ENCODE assay signal across 13 mouse cellular contexts in the genomic region with DNA sequence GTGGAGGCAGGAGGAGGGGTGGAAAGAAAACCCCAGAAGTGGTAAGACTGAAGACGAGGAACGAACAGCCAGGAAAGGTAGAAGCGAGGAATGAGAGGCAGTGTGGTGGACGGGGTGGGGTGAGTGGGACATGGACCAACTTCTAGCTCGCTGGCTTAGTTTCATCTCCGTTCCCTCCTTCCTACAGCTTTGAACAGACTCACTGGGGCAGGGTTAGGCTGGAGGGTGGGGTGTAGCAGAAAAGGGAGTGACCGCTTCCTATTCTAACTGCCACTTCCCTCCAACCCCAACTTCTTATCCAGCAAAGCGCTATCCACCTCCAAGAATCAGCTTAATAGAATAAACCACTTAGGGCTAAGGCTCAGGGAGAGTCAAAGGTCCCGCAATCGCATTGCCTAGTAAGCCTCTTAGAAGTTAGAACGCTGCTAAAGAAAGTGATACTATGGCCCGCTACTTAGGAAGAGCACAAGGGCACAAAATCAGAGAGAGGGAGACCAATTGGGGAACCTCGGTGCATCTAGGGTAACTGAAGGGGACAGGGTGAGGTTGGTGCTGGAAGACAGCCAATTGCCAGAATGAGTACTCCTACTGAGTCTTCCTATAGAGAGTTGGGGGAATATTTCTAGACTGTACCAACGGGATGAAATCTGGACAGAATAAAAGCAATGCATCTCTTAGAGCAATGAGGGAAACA. TPM values are rescaled to one million over a fixed set of nuclear protein-coding genes. Genes with fewer than 3 reads are reported as not detected.
A peak's percentile ranks its signal among the peaks of the same experiment; 100 is the strongest.
DNase-seq lines count a peak whose midpoint lies in the region; ATAC-seq and TF ChIP-seq lines count a peak whose summit lies in the region.
"Had no signal": no experiment of that assay in that cellular context is flagged by ENCODE, and none has a peak within 500 bp of the region (broad histone marks: within the 10 kb centered on the region; RNA-seq: fewer than 3 reads in every experiment).

No protein-coding gene starts in this region.

- no peak for ATAC-seq in heart, embryonic 16.5 days (replicated peaks; ENCODE audit: extremely low read depth, insufficient read depth, low FRiP score)
- peak; percentile 78 for ATAC-seq in liver, embryonic 15.5 days (ENCODE audit: insufficient read depth)
- ATAC-seq: midbrain, embryonic 15.5 days had no signal

- peak overlapping the region; percentile 29; the same call in 1 of the 2 replicates for H3K4me2 ChIP-seq in heart, embryonic 16.5 days (ENCODE audit: low read depth, low read length)
- H3K4me2 ChIP-seq in liver, embryonic 15.5 days = peak overlapping the region; percentile 85
- H3K4me2 ChIP-seq: embryonic facial prominence, embryonic 15.5 days; midbrain, embryonic 15.5 days had no signal

- peaks cover 7% of the 10 kb centered on the region for H3K4me1 ChIP-seq in heart, embryonic 16.5 days (ENCODE audit: control insufficient read depth, insufficient read depth, low read length)
- H3K4me1 ChIP-seq in E14TG2a.4 (replicated peaks; ENCODE audit: low read depth, low read length) = peaks cover 40% of the 10 kb centered on the region
- H3K4me1 ChIP-seq in liver, embryonic 15.5 days (replicated peaks) = peaks cover 61% of the 10 kb centered on the region

- no peaks in the 10 kb centered on the region for H3K9me3 ChIP-seq in heart, embryonic 16.5 days (replicated peaks; ENCODE audit: control insufficient read depth, low read length)
- no peaks in the 10 kb centered on the region for H3K9me3 ChIP-seq in E14TG2a.4 (ENCODE audit: low read length)
- H3K9me3 ChIP-seq in liver, embryonic 15.5 days (replicated peaks) = no peaks in the 10 kb centered on the region
- H3K9me3 ChIP-seq: embryonic facial prominence, embryonic 15.5 days; midbrain, embryonic 15.5 days had no signal

- 55% methylated on average over 14 of the region's 14 CpGs for WGBS in heart, embryonic 16.5 days
- 5% methylated on average over 14 of the region's 14 CpGs for WGBS in liver, embryonic 15.5 days (ENCODE audit: insufficient replicate concordance)

- DNase-seq in heart, postnatal 10 days = no peak
- DNase-seq in c-Kit-negative CD71-positive TER-119-positive erythroid progenitor cells, embryonic 14.5 days (ENCODE audit: low read depth, low spot score) = peak; percentile 46
- no peak for DNase-seq in thymus, postnatal 25 days
- DNase-seq in right cerebral cortex, adult 2 months (ENCODE audit: low spot score in 2 of 2) = no peak
- DNase-seq in cerebellum, adult 8-10 months = no peak
- DNase-seq: cerebellum, postnatal 36 days; kidney, adult 9 months had no signal

- intact Hi-C loops in heart, postnatal 10 days (cut with DNase I) = no loop called here

- H3K36me3 ChIP-seq in heart, embryonic 16.5 days (ENCODE audit: control insufficient read depth, insufficient read depth) = no peaks in the 10 kb centered on the region
- H3K36me3 ChIP-seq in E14TG2a.4 (ENCODE audit: insufficient read depth, low read length) = peaks cover 4% of the 10 kb centered on the region
- no peaks in the 10 kb centered on the region for H3K36me3 ChIP-seq in liver, embryonic 15.5 days (replicated peaks)
- H3K36me3 ChIP-seq: embryonic facial prominence, embryonic 15.5 days; midbrain, embryonic 15.5 days had no signal

- no peak overlapping the region for H3K4me3 ChIP-seq in heart, embryonic 16.5 days (ENCODE audit: low read length)
- H3K4me3 ChIP-seq in E14TG2a.4 (replicated peaks; ENCODE audit: low read length) = peak overlapping the region; percentile 55
- H3K4me3 ChIP-seq in liver, embryonic 15.5 days (replicated peaks) = peak overlapping the region; percentile 60
- H3K4me3 ChIP-seq: embryonic facial prominence, embryonic 15.5 days; midbrain, embryonic 15.5 days had no signal

- H3K27ac ChIP-seq in heart, embryonic 16.5 days (ENCODE audit: low read length) = no peak overlapping the region
- H3K27ac ChIP-seq in liver, embryonic 15.5 days (replicated peaks) = peak overlapping the region; percentile 91
- H3K27ac ChIP-seq: embryonic facial prominence, embryonic 15.5 days; midbrain, embryonic 15.5 days had no signal

- H3K27me3 ChIP-seq in heart, embryonic 16.5 days (ENCODE audit: control insufficient read depth, insufficient read depth, low read length) = 0 out of 2 replicates have a peak, but pooled peaks cover 4% of the 10 kb centered on the region
- H3K27me3 ChIP-seq in E14TG2a.4 (ENCODE audit: insufficient read depth, low read length) = peaks cover 7% of the 10 kb centered on the region
- 0 out of 2 replicates have a peak, but pooled peaks cover 3% of the 10 kb centered on the region for H3K27me3 ChIP-seq in liver, embryonic 15.5 days
- H3K27me3 ChIP-seq: CH12.LX had no signal

- H3K9ac ChIP-seq in heart, embryonic 16.5 days (ENCODE audit: low read length) = no peak overlapping the region
- H3K9ac ChIP-seq in liver, embryonic 15.5 days = peak overlapping the region; percentile 54
- H3K9ac ChIP-seq: embryonic facial prominence, embryonic 15.5 days; midbrain, embryonic 15.5 days had no signal

- no peak for TF ChIP-seq CTCF in E14TG2a.4 (conservative IDR thresholded peaks at IDR 0.05; ENCODE audit: low read length)

RNA-seq across cellular contexts. Expression of a gene that starts 23.4 kb away (rescaled TPM):
- polyA plus RNA-seq in heart, embryonic 16.5 days (2015; fragmentation: Nextera tagmentation; extraction: Ambion mirVana) = 41.5 and 45.4 TPM in 2 replicates
- 10 to 100 TPM; 42.0 to 43.3 TPM for total RNA-seq in heart, postnatal 10 days (2021)
- 25.1 and 30.4 TPM in 2 replicates for polyA plus RNA-seq in liver, embryonic 15.5 days (2015; fragmentation: Nextera tagmentation; extraction: Ambion mirVana)
